Mouse (Mus musculus) midbrain, embryonic 10.5 days (tissue): ENCODE measurements around the gene Add3. TPM values are rescaled to one million over a fixed set of nuclear protein-coding genes. Genes with fewer than 3 reads are reported as not detected.
A peak's percentile ranks its signal among the peaks of the same experiment; 100 is the strongest.

Experiments used
- DNase-seq: peaks from one replicate; pipeline ENCODE4 v3.0.0-alpha.2; 2017; ENCODE audit warnings: low spot score
- H3K27ac ChIP-seq: fragments of 300-500 bp; sonication (generic); replicated peaks from 2 replicates; pipeline ENCODE4 v1.5.1; 2016; ENCODE audit warnings: mild to moderate bottlenecking
- H3K27me3 ChIP-seq: fragments of 300-500 bp; sonication (generic); 2 replicates; pipeline ENCODE4 v1.6.1; 2016; ENCODE audit warnings: low read depth, mild to moderate bottlenecking; ENCODE audit not compliant: poor library complexity, severe bottlenecking
- H3K36me3 ChIP-seq: fragments of 300-500 bp; sonication (generic); 2 replicates; pipeline ENCODE4 v1.6.1; 2016; ENCODE audit warnings: mild to moderate bottlenecking, moderate library complexity
- H3K4me1 ChIP-seq: fragments of 300-500 bp; sonication (generic); 2 replicates; pipeline ENCODE4 v1.6.1; 2016
- H3K4me3 ChIP-seq: fragments of 300-500 bp; sonication (generic); 2 replicates; pipeline ENCODE4 v1.5.1; 2016; ENCODE audit warnings: mild to moderate bottlenecking, moderate library complexity
- H3K9me3 ChIP-seq: fragments of 300-500 bp; sonication (generic); replicated peaks from 2 replicates; pipeline ENCODE4 v1.6.1; 2016; ENCODE audit warnings: mild to moderate bottlenecking
- WGBS: fragments of 180-500 bp; shearing (Covaris S2); methylation state at CpG from one replicate; pipeline ENCODE4 v1.1.7; 2016; 5-methylcytosine and 5-hydroxymethylcytosine counted together
- polyA plus RNA-seq: library from polyadenylated mRNA; unstranded; fragments of >200 nt; fragmentation: Nextera tagmentation; extraction: Ambion mirVana; gene quantifications from 2 replicates; pipeline ENCODE4 v1.2.1, GENCODE M21; 2016

Add3 gene
- polyA plus RNA-seq, 1 experiment from 2014 or later = 50.2 TPM

GRCm38 (mm10) chr19:53251656-53252055, 111.4 kb downstream of the Add3 start:
- WGBS = 89% methylated on average over 3 of the region's 3 CpGs
- Histone ChIP-seq H3K9me3 (peaks cover 8% of the 10 kb centered on the region; the same call in 1 of the 2 replicates), H3K27me3 (no peaks in the 10 kb centered on the region), H3K36me3 (no peaks in the 10 kb centered on the region), H3K27ac (no peak overlapping the region), H3K4me3 (no peak overlapping the region), H3K4me1 (peaks cover 4% of the 10 kb centered on the region; the same call in 1 of the 2 replicates)
- no peak for DNase-seq

DNA sequence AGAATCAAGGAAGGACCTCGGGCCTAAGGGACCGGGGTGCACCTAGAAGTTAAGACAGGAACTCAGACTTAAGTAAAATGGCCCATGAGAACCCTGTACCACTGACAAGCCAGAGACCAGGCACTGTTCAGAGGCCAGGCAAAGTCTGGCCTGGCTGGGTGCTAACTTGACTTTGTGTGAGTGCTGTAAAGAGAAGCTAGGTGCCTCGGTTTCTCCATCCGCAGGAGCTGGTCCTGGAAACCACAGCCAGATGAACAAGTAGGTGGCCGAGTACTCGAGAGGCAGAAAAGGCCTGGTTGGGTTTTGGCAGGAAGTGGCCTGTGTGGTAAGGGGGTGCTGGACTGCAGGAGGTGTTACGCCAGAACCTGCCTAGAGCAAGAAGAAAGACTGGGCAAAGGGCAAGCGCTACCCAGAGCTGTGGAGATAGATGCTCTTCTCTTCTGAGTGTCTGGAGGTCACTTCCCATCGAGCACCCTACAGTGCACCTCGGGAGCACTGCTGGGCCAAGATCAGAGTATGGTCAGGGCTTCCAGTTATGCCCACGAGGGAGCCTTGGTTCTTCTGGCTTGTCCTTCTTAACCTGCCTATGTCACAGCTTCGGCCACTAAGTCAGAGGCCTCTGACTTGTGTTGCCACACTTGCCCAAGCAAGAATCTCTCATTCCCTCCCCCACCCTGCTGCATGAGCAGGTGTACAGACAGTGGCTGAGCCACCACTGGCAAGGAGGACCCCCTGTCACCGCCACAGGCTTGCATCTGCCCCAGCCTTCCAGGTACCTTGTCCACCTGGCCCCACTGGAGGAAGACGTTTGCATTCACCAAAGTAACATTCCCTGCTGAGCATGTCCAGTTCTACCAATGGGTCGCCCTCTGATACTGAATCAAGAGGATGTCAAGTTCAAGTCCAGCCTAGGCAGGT, 112.1 kb downstream of the Add3 start:
- 86% methylated on average over 15 of the region's 15 CpGs for WGBS
- no peak for DNase-seq
- Histone ChIP-seq H3K27ac (no peak overlapping the region), H3K9me3 (peaks cover 8% of the 10 kb centered on the region; the same call in 1 of the 2 replicates), H3K4me1 (peaks cover 4% of the 10 kb centered on the region; the same call in 1 of the 2 replicates), H3K36me3 (no peaks in the 10 kb centered on the region), H3K27me3 (no peaks in the 10 kb centered on the region), H3K4me3 (no peak overlapping the region)

- DNase-seq = no peak
- H3K9me3 ChIP-seq = peaks cover 8% of the 10 kb centered on the region; the same call in 1 of the 2 replicates
- H3K27ac ChIP-seq = no peak overlapping the region; the same call in 1 of the 2 replicates
- no peaks in the 10 kb centered on the region for H3K27me3 ChIP-seq
- no peaks in the 10 kb centered on the region for H3K36me3 ChIP-seq
- 82% methylated on average over 8 of the region's 8 CpGs for WGBS
- H3K4me1 ChIP-seq = peaks cover 5% of the 10 kb centered on the region; the same call in 1 of the 2 replicates
- no peak overlapping the region for H3K4me3 ChIP-seq
Observed at GRCm38 (mm10) chr19:53256361-53256760, 116.1 kb downstream of the Add3 start.

GRCm38 (mm10) chr19:53256991-53257594, 116.8 kb downstream of the Add3 start:
- no peak for DNase-seq
- Histone ChIP-seq H3K4me3 (no peak overlapping the region), H3K27me3 (no peaks in the 10 kb centered on the region), H3K4me1 (peaks cover 6% of the 10 kb centered on the region; the same call in 1 of the 2 replicates), H3K36me3 (no peaks in the 10 kb centered on the region), H3K27ac (0 out of 2 replicates have a peak overlapping the region, but pooled peaks have one; percentile 13), H3K9me3 (peaks cover 8% of the 10 kb centered on the region; the same call in 1 of the 2 replicates)
- 94% methylated on average over 7 of the region's 7 CpGs for WGBS

DNA sequence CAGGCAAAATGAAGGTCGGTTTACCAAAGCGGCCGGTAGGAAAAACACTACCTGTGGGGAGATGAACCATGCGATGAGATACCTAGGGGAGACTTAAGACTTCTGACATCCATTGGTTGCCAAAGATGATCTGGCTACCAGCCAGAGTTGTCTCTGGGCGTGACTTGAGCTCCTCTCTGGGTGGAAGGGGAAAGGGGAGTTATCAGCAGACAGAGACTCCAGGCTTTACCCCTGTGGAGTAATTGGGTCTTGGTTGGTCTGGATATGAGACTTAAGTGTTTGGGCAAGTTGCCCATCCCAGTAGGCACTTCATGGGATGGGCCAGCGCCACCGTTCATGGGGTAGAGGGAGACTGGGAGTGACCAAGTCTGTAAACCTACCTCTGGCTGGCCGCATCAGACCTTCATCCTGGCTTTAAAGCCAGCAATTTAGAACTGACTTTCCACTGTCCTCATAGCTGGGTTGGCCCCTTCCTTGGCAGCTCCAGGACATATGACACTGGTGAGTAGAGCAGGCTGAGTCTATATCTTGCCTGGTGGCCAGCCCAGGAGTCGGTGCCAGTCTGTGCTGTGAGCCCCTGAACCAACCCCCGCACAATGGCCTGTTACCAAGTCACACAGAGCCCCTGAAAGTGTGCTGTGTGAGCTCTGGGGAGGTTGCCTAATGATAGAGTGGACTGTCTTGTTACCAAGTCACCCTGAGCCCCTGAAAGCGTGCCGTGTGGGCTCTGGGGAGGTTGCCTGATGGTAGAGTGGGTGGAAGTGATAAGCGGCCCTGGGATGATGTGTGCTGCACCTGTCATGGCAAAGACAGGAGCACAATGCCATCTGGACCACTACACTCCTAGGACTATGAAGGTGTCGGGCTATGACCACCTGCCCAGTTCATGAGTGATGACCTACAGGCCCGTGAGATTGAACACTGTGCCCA, 117.7 kb downstream of the Add3 start:
- Histone ChIP-seq H3K9me3 (peaks cover 8% of the 10 kb centered on the region; the same call in 1 of the 2 replicates), H3K4me3 (no peak overlapping the region), H3K36me3 (no peaks in the 10 kb centered on the region), H3K27me3 (no peaks in the 10 kb centered on the region), H3K27ac (0 out of 2 replicates have a peak overlapping the region, but pooled peaks have one; percentile 24), H3K4me1 (peaks cover 8% of the 10 kb centered on the region; the same call in 1 of the 2 replicates)
- DNase-seq = no peak
- WGBS = 96% methylated on average over 15 of the region's 15 CpGs

DNA sequence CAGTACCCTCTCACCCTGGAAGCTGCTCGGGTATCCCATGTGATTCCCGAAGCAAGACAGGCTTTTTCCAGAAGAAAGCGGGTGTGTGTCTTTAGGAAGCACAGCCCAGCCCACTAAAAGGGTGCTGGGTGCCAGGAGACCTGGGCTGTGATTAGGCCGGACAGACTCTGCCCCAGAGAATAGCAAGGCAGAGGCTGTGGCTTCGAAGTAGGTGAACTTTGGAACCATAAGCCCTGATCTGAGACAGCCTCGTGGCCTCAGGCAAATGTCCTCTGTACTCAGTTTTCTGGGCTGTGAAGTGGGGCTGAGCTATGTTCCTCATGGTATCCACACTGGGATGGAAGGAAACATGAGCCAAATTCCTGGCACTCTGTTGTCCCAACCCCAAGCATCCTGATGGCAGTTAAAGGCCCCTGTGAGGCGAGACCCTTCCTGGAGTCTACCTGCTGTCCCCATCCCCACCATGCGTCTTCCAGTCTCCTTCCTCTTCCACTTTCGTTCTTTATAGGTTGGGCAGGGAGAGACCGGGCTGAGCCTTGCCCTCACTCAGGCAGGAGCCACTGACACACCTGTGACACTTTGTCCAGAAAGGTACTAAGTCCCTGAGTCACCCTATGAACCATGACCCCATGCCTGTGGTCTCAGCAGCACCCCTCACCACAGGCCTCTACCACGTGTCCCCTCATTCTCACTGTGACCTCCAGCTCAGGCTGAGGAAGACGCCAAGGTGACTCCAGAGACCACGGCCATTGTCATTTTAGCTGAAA, 118.7 kb downstream of the Add3 start:
- H3K27ac ChIP-seq = 0 out of 2 replicates have a peak overlapping the region, but pooled peaks have one; percentile 38
- no peak overlapping the region for H3K4me3 ChIP-seq
- H3K4me1 ChIP-seq = peaks cover 13% of the 10 kb centered on the region
- WGBS = 84% methylated on average over 13 of the region's 13 CpGs
- no peaks in the 10 kb centered on the region for H3K27me3 ChIP-seq
- no peaks in the 10 kb centered on the region for H3K36me3 ChIP-seq
- H3K9me3 ChIP-seq = peaks cover 8% of the 10 kb centered on the region; the same call in 1 of the 2 replicates
- no peak for DNase-seq

DNA sequence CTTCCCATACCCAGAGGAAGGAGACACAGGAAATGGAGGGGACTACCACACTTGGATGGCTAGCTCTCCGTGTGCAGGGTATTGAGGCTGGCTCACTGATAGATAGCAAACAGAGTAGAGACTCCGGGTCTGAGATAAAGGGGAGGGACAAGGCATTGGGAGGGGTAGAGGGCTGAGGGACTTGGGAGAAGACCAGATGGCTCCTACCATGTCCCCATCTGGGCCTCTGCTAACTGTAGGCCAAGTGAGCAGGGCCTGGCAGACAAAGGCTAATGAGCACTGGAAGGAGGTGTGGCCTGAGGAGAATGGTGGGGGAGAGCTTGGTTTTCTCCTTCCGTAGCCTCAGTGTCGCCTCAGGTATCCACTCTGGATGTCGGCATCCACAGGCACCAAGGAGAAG, 119.3 kb downstream of the Add3 start:
- H3K9me3 ChIP-seq = peaks cover 8% of the 10 kb centered on the region; the same call in 1 of the 2 replicates
- 76% methylated on average over 5 of the region's 5 CpGs for WGBS
- 0 out of 2 replicates have a peak overlapping the region, but pooled peaks have one; percentile 38 for H3K27ac ChIP-seq
- no peak for DNase-seq
- no peaks in the 10 kb centered on the region for H3K36me3 ChIP-seq
- H3K4me3 ChIP-seq = no peak overlapping the region
- H3K27me3 ChIP-seq = no peaks in the 10 kb centered on the region
- H3K4me1 ChIP-seq = peaks cover 19% of the 10 kb centered on the region

- 82% methylated on average over 10 of the region's 10 CpGs for WGBS
- Histone ChIP-seq H3K4me1 (peaks cover 26% of the 10 kb centered on the region), H3K4me3 (no peak overlapping the region), H3K27ac (no peak overlapping the region), H3K27me3 (no peaks in the 10 kb centered on the region), H3K9me3 (peaks cover 8% of the 10 kb centered on the region; the same call in 1 of the 2 replicates), H3K36me3 (no peaks in the 10 kb centered on the region)
- DNase-seq = no peak
Observed at GRCm38 (mm10) chr19:53260261-53260660, 120.0 kb downstream of the Add3 start.

GRCm38 (mm10) chr19:53260828-53261227, 120.6 kb downstream of the Add3 start:
- no peak overlapping the region for H3K27ac ChIP-seq
- 88% methylated on average over 4 of the region's 4 CpGs for WGBS
- no peak overlapping the region for H3K4me3 ChIP-seq

GRCm38 (mm10) chr19:53262061-53262460, 121.8 kb downstream of the Add3 start:
- WGBS = 81% methylated on average over 7 of the region's 7 CpGs
- Histone ChIP-seq H3K9me3 (no peaks in the 10 kb centered on the region), H3K27me3 (no peaks in the 10 kb centered on the region), H3K27ac (no peak overlapping the region), H3K4me3 (no peak overlapping the region), H3K36me3 (no peaks in the 10 kb centered on the region), H3K4me1 (peaks cover 28% of the 10 kb centered on the region)
- DNase-seq = no peak

More at GRCm38 (mm10) chr19:53260828-53261227, 120.6 kb downstream of the Add3 start:
- peaks cover 8% of the 10 kb centered on the region; the same call in 1 of the 2 replicates for H3K9me3 ChIP-seq
- H3K4me1 ChIP-seq = peaks cover 28% of the 10 kb centered on the region
- DNase-seq = no peak
- no peaks in the 10 kb centered on the region for H3K27me3 ChIP-seq
- no peaks in the 10 kb centered on the region for H3K36me3 ChIP-seq
